Mouse (Mus musculus) megakaryocyte, adult 5-6 weeks (primary cell): ENCODE measurements around the gene Pitpnc1. TPM values are rescaled to one million over a fixed set of nuclear protein-coding genes. Genes with fewer than 3 reads are reported as not detected.

Experiments
- ATAC-seq: 2 replicates; pipeline ENCODE4 v1.8.0; 2016; ENCODE audit warnings: mild to moderate bottlenecking, inconsistent platforms; ENCODE audit not compliant: poor library complexity, severe bottlenecking
- total RNA-seq, 2 experiments: library from RNA; stranded (forward) in 1 of 2; stranded (reverse) in 1 of 2; fragments of 153-499, 151-499 nt in 1 of 2; fragments of 221-1000, 200-1000 nt in 1 of 2; gene quantifications; 2 replicates each; pipeline versions ENCODE4 v1.2.3 to v1.2.4; 2015 to 2017

Pitpnc1 gene
- total RNA-seq, 2 experiments from 2014 or later: 8.5 to 14.5 TPM

- ATAC-seq: no peak
These were observed 134.7 kb downstream of the Pitpnc1 start for GRCm38 (mm10) chr11:107335756-107336155.

- ATAC-seq: no peak
These were observed 135.5 kb downstream of the Pitpnc1 start for GRCm38 (mm10) chr11:107334849-107335484.

GRCm38 (mm10) chr11:107332905-107333304, 137.6 kb downstream of the Pitpnc1 start:
- ATAC-seq: no peak

GRCm38 (mm10) chr11:107332332-107332731, 138.2 kb downstream of the Pitpnc1 start:
- ATAC-seq: no peak

- ATAC-seq: no peak
These were observed 139.1 kb downstream of the Pitpnc1 start for GRCm38 (mm10) chr11:107331425-107331824.

- no peak for ATAC-seq
These were observed 143.2 kb downstream of the Pitpnc1 start for GRCm38 (mm10) chr11:107327326-107327725.

- ATAC-seq: no peak
These were observed 144.5 kb downstream of the Pitpnc1 start for GRCm38 (mm10) chr11:107325739-107326725.

- ATAC-seq: no peak
These were observed 145.3 kb downstream of the Pitpnc1 start for GRCm38 (mm10) chr11:107325226-107325625.

GRCm38 (mm10) chr11:107323173-107323572, 147.3 kb downstream of the Pitpnc1 start:
- no peak for ATAC-seq

- no peak for ATAC-seq
These were observed 148.3 kb downstream of the Pitpnc1 start for GRCm38 (mm10) chr11:107322226-107322625.

- no peak for ATAC-seq
These were observed 148.7 kb downstream of the Pitpnc1 start for GRCm38 (mm10) chr11:107321819-107322218.

- ATAC-seq: no peak
These were observed 150.6 kb downstream of the Pitpnc1 start for GRCm38 (mm10) chr11:107319861-107320260.

- peak; percentile 40; the same call in 1 of the 2 replicates for ATAC-seq
These were observed 152.7 kb downstream of the Pitpnc1 start for GRCm38 (mm10) chr11:107317653-107318281.

GRCm38 (mm10) chr11:107315475-107315874, 155.0 kb downstream of the Pitpnc1 start:
- no peak for ATAC-seq

- no peak for ATAC-seq
These were observed 160.0 kb downstream of the Pitpnc1 start for GRCm38 (mm10) chr11:107310338-107311121.

GRCm38 (mm10) chr11:107306170-107306569, 164.3 kb downstream of the Pitpnc1 start:
- no peak for ATAC-seq

- no peak for ATAC-seq
These were observed 168.4 kb downstream of the Pitpnc1 start for GRCm38 (mm10) chr11:107302141-107302540.

GRCm38 (mm10) chr11:107300235-107300634, 170.3 kb downstream of the Pitpnc1 start:
- no peak for ATAC-seq

- no peak for ATAC-seq
These were observed 170.9 kb downstream of the Pitpnc1 start for GRCm38 (mm10) chr11:107299511-107300120.

- ATAC-seq: peak; percentile 45; the same call in 1 of the 2 replicates
These were observed 174.3 kb downstream of the Pitpnc1 start for GRCm38 (mm10) chr11:107296176-107296575.
